Mouse (Mus musculus) heart, adult 2 months (tissue): Measurements from ENCODE around the gene Large1. TPM values are rescaled to one million over a fixed set of nuclear protein-coding genes. Genes with fewer than 3 reads are reported as not detected.

Experiments used
- DNase-seq, 2 experiments: peaks; one replicate each; pipeline ENCODE4 v3.0.0; 2021
- H3K27ac ChIP-seq: fragments of 200-600 bp; 2 replicates; pipeline ENCODE4 v1.8.1; 2022
- H3K27me3 ChIP-seq: fragments of 200-500 bp; 2 replicates; pipeline ENCODE4 v1.6.1; 2012; ENCODE audit warnings: mild to moderate bottlenecking, low read length, inconsistent platforms, mixed read lengths; ENCODE audit not compliant: control insufficient read depth, insufficient read depth
- H3K36me3 ChIP-seq: fragments of 200-500 bp; 2 replicates; pipeline ENCODE4 v1.6.1; 2012; ENCODE audit warnings: low read length, inconsistent platforms; ENCODE audit not compliant: control insufficient read depth, insufficient read depth
- H3K4me1 ChIP-seq: fragments of 200-500 bp; 2 replicates; pipeline ENCODE4 v1.6.1; 2011; ENCODE audit warnings: low read length; ENCODE audit not compliant: control insufficient read depth, insufficient read depth
- H3K4me3 ChIP-seq: fragments of 200-600 bp; 2 replicates; pipeline ENCODE4 v1.8.1; 2022
- H3K79me2 ChIP-seq: fragments of 200-500 bp; replicated peaks from 2 replicates; pipeline ENCODE4 v1.6.1; 2012; ENCODE audit warnings: mild to moderate bottlenecking, inconsistent platforms, low read length, moderate library complexity, mixed read lengths; ENCODE audit not compliant: control insufficient read depth, insufficient read depth
- H3K9ac ChIP-seq: fragments of 200-500 bp; 2 replicates; pipeline ENCODE4 v1.6.1; 2012; ENCODE audit warnings: low read depth, mild to moderate bottlenecking, control low read depth, inconsistent platforms, low read length, mixed read lengths
- CTCF ChIP-seq: fragments of 200-600 bp; IDR thresholded peaks from 2 replicates; pipeline ENCODE4 v1.8.1; 2022; ENCODE audit warnings: antibody characterized with exemption, mild to moderate bottlenecking, moderate library complexity
- EP300 ChIP-seq: fragments of 200-500 bp; IDR thresholded peaks from 2 replicates; pipeline ENCODE4 v1.6.1; 2011; ENCODE audit warnings: low read depth, low read length, control low read depth; ENCODE audit not compliant: insufficient read depth
- POLR2A ChIP-seq: fragments of 200-500 bp; IDR thresholded peaks from 2 replicates; pipeline ENCODE4 v1.6.1; 2011; ENCODE audit warnings: mild to moderate bottlenecking, low read depth, low read length, control low read depth; ENCODE audit not compliant: insufficient read depth
- WGBS: fragments of 180-500 bp; shearing (Covaris S2); methylation state at CpG from one replicate; pipeline ENCODE4 v1.1.7; 2018; 5-methylcytosine and 5-hydroxymethylcytosine counted together
- intact Hi-C: fragments of 180-260 bp; cut with DNase I; formaldehyde crosslinking; loops from one replicate; pipeline ENCODE4 v1.15.1; 2025
- polyA plus RNA-seq: library from polyadenylated mRNA; depleted of rRNA; stranded (reverse); fragments of >200 nt; gene quantifications from 2 replicates; pipeline ENCODE4 v1.2.3, GENCODE M21; 2012
- total RNA-seq, 2 experiments: library from RNA; stranded (reverse); gene quantifications; 2 replicates each; pipeline ENCODE4 v1.2.3; 2021

Gene Large1
- total and polyA plus RNA-seq, 3 experiments: 20.7 to 42.0 (median 36.0) TPM

DNA sequence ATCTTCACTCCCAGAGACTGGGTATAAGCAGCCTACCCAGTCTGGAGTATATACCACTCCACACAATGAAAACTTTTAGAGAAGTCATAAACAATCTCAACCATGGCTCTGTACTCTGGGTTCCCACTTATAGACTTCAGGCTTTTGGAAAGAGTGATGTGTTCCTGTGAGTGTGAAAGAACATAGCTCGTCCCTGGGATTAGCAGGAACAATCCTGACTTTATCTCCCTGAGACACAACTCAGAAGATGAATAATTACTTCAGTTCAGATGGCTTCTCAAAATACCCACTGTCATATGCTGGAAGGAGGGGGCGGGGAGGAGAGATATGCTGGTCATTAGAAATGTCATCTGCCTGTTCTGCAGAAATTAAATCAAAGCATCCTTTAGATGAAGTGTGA is 192.4 kb downstream of the Large1 start:
- no peak overlapping the region for H3K9ac ChIP-seq
- H3K4me3 ChIP-seq: no peak overlapping the region
- TF ChIP-seq POLR2A (no peak), EP300 (no peak), CTCF (no peak)
- WGBS: 55% methylated on average over 2 of the region's 2 CpGs
- intact Hi-C loops: no loop called here
- peaks cover 6% of the 10 kb centered on the region for H3K4me1 ChIP-seq
- H3K27ac ChIP-seq: no peak overlapping the region
- DNase-seq: no peak
- H3K36me3 ChIP-seq: no peaks in the 10 kb centered on the region
- no peaks in the 10 kb centered on the region for H3K27me3 ChIP-seq
- no peaks in the 10 kb centered on the region for H3K79me2 ChIP-seq

DNA sequence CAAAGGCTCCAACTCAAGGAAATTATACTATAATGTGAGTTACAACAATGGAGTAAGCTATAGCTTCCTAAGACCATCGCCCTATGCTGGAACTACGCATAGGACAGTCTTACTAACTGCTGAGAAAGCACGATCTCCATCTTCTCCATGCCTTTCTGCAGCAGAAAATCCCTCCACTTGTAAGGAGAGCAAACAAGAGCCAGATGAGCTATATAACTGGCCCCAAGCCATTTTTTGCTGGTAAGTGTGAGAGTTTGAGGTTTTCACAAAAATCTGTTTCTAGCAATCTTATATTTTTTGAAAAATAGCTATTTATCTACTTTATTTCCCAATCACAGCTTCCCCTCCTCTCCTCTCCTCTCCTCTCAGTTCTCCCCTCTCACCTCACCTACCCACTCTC is 206.1 kb downstream of the Large1 start:
- 100% methylated on average over 3 of the region's 3 CpGs for WGBS
- TF ChIP-seq CTCF (no peak), EP300 (no peak), POLR2A (no peak)
- intact Hi-C loops: no loop called here
- 0 out of 2 replicates have a peak, but pooled peaks cover 1% of the 10 kb centered on the region for H3K36me3 ChIP-seq
- DNase-seq: no peak
- no peaks in the 10 kb centered on the region for H3K27me3 ChIP-seq
- H3K4me1 ChIP-seq: no peaks in the 10 kb centered on the region
- H3K9ac ChIP-seq: no peak overlapping the region
- no peak overlapping the region for H3K4me3 ChIP-seq
- no peaks in the 10 kb centered on the region for H3K79me2 ChIP-seq
- H3K27ac ChIP-seq: no peak overlapping the region

DNA sequence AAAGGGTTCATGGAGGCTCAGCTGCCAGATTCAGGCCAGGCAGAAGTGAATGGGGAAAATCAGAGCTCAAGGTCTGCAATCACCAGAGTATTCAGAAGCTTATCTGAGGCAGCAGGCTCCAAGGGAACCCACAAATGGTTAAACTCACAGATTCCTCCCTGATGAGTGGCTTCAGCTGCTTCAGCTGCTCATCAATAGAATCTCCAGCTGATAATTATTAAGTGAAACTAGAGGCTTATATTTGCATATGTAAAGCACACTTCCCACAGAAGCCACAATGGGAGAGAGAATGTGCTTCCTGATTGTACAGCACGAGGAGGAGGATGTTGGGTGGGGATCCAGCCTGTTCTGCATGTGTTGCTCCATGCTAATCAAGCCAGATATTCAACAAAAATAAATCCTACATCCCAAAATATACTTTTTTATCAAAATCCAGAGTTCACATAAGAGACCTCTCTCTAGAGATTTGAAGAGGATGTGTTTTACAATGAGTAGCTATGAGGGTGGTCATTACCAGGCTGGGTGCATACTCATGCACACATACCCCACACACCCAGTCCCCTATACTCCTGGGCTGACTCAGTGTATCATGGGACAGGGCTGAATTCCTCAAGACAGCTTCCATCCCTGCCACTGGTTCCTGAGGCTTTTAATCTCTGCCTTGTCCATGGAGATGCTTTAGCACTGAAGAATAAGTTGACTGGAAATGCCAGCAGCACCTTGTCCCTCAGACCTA is 210.5 kb downstream of the Large1 start:
- WGBS: 30% methylated on average over 1 of the region's 1 CpGs
- intact Hi-C loops: no loop called here

DNA sequence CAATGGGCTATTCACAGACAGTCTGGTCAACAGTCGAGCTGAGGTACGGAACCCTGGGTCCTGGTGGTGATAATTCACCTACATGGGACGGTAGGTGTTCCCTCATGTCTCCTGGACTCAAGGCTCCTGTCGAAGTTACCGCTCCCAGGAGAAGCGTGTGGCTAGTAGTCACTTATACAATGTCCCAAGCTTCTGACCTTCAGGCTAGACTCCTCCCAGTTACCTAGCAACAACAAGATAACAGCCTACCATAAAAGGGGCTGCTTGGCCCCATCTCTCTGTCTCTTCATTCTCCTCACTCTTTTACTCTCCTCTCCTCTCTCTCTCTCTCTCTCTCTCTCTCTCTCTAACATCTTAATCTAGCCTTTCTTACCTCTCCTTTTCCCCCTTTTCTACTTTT is 217.9 kb downstream of the Large1 start:
- no peak for TF ChIP-seq POLR2A
- TF ChIP-seq EP300: no peak
- TF ChIP-seq CTCF: no peak
- no peak overlapping the region for H3K4me3 ChIP-seq
- H3K79me2 ChIP-seq: no peaks in the 10 kb centered on the region; the same call in 1 of the 2 replicates
- H3K27ac ChIP-seq: no peak overlapping the region
- WGBS: 65% methylated on average over 6 of the region's 6 CpGs
- no peaks in the 10 kb centered on the region for H3K27me3 ChIP-seq
- H3K4me1 ChIP-seq: no peaks in the 10 kb centered on the region; the same call in 1 of the 2 replicates
- H3K36me3 ChIP-seq: no peaks in the 10 kb centered on the region
- no peak for DNase-seq
- H3K9ac ChIP-seq: no peak overlapping the region
- intact Hi-C loops: no loop called here

More for the DNA sequence above, 210.5 kb downstream of the Large1 start:
- H3K27me3 ChIP-seq: no peaks in the 10 kb centered on the region
- H3K4me3 ChIP-seq: no peak overlapping the region
- H3K79me2 ChIP-seq: no peaks in the 10 kb centered on the region
- DNase-seq: no peak
- no peaks in the 10 kb centered on the region for H3K36me3 ChIP-seq
- TF ChIP-seq CTCF: no peak
- no peak for TF ChIP-seq POLR2A
- TF ChIP-seq EP300: no peak
- no peak overlapping the region for H3K9ac ChIP-seq
- no peaks in the 10 kb centered on the region for H3K4me1 ChIP-seq
- H3K27ac ChIP-seq: no peak overlapping the region

DNA sequence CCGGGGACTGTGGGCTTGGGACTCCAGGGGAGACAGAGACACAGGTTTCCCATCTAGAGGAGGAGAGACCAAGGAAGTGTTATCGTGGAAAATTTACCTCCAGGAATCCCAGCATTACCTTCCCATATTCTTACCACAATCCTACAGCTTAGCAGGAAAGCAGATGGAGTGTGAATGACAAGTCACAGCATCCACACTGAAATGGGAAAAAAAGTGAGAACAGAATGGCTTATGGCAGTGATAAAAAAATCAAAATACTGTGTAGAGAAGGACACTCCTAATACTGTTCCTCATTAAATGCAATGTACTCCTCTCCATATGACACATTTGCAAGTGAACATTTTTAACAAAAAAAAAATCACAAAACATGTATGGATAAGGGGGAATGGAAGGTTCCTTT is 221.3 kb downstream of the Large1 start:
- Histone ChIP-seq H3K36me3 (no peaks in the 10 kb centered on the region), H3K4me3 (no peak overlapping the region), H3K79me2 (no peaks in the 10 kb centered on the region; the same call in 1 of the 2 replicates), H3K9ac (no peak overlapping the region), H3K27me3 (no peaks in the 10 kb centered on the region), H3K27ac (no peak overlapping the region), H3K4me1 (no peaks in the 10 kb centered on the region; the same call in 1 of the 2 replicates)
- intact Hi-C loops: no loop called here
- no peak for DNase-seq
- TF ChIP-seq EP300 (no peak), CTCF (no peak), POLR2A (no peak)
- WGBS: 89% methylated on average over 2 of the region's 2 CpGs

DNA sequence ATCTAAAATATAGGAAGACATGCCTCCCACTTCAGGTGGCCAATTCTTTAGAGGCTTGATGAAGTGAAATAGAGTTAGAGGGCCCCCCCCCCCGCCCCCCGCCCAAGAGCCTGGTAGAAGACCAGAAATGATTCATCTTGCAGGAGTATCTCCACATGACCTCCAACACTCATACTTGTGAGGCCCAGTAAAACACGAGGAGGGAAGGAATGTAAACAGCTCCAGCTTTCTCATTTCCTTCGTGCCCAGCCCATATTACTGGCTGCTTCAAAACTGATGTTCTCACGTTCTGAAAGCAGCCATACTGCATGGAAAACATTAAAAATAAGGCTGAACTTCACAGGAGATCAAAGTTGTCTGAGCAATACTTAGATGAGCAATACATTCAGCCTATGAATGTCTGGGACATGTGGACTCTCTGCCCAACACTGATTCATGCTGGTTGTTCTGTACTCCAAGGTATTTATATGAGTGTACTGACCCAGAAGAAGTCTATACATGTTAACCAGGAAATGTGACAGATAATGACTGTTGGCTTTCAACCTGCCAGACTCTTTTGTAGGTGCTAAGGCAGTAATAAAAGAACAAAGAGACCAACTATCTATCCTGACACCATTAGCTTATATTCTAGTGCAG is 229.4 kb downstream of the Large1 start:
- no peak for DNase-seq
- no peak overlapping the region for H3K4me3 ChIP-seq
- H3K36me3 ChIP-seq: no peaks in the 10 kb centered on the region
- no peaks in the 10 kb centered on the region for H3K79me2 ChIP-seq
- H3K27ac ChIP-seq: no peak overlapping the region
- WGBS: 53% methylated on average over 5 of the region's 5 CpGs
- TF ChIP-seq EP300 (no peak), POLR2A (no peak), CTCF (no peak)
- H3K4me1 ChIP-seq: no peaks in the 10 kb centered on the region
- no peak overlapping the region for H3K9ac ChIP-seq
- intact Hi-C loops: no loop called here
- no peaks in the 10 kb centered on the region for H3K27me3 ChIP-seq
